Mouse (Mus musculus): Measurements from ENCODE around the gene Atf3. TPM values are rescaled to one million over a fixed set of nuclear protein-coding genes. Genes with fewer than 3 reads are reported as not detected.

The Atf3 gene
- total RNA-seq, 2 experiments from 2014 or later: 0.48 to 2.4 TPM

GRCm38 (mm10) chr1:191131692-191132091, 86.1 kb downstream of the Atf3 start:
- TF ChIP-seq CTCF (IDR thresholded peaks at IDR 0.05): no peak
- intact Hi-C loops (cut with DNase I): no loop called here

GRCm38 (mm10) chr1:191125811-191126638, 91.8 kb downstream of the Atf3 start:
- H3K27ac ChIP-seq: no peak overlapping the region
- no peak overlapping the region for H3K4me3 ChIP-seq
- intact Hi-C loops (cut with DNase I): no loop called here
- peak; percentile 45 to 48 for DNase-seq (ENCODE audit: extremely low spot score in 1 of 2, low spot score in 2 of 2)
- TF ChIP-seq CTCF (IDR thresholded peaks at IDR 0.05): peak; percentile 65

More at GRCm38 (mm10) chr1:191131692-191132091, 86.1 kb downstream of the Atf3 start:
- H3K4me3 ChIP-seq: no peak overlapping the region
- no peak for DNase-seq (ENCODE audit: extremely low spot score in 1 of 2, low spot score in 2 of 2)
- no peak overlapping the region for H3K27ac ChIP-seq

GRCm38 (mm10) chr1:191124288-191124687, 93.6 kb downstream of the Atf3 start:
- no peak for TF ChIP-seq CTCF (IDR thresholded peaks at IDR 0.05)
- no peak overlapping the region for H3K27ac ChIP-seq
- no peak overlapping the region for H3K4me3 ChIP-seq
- intact Hi-C loops (cut with DNase I): no loop called here
- no peak for DNase-seq (ENCODE audit: extremely low spot score in 1 of 2, low spot score in 2 of 2)

DNA sequence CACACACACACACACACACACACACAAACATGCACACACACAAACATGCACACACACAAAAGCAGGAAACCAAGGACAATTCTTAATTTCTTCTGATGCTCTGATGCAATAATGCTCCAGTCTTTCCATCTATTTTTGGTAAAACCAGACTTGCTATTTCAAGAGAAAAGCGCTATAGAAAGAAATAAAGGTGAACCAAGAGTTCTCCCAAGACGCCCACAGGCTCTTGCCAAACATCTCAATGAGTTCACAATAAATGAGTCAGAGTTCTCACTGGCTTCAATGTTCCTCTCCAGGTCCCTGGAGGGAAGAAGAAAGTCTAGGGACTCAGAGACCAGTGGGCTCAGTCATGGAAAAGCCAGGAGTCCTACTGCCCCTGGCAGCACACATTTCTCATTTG, 94.1 kb downstream of the Atf3 start:
- no peak for DNase-seq (ENCODE audit: extremely low spot score in 1 of 2, low spot score in 2 of 2)
- H3K4me3 ChIP-seq: no peak overlapping the region
- H3K27ac ChIP-seq: no peak overlapping the region
- no peak for TF ChIP-seq CTCF (IDR thresholded peaks at IDR 0.05)
- intact Hi-C loops (cut with DNase I): no loop called here

- intact Hi-C loops (cut with DNase I): no loop called here
- H3K27ac ChIP-seq: no peak overlapping the region
- H3K4me3 ChIP-seq: no peak overlapping the region
- DNase-seq (ENCODE audit: extremely low spot score in 1 of 2, low spot score in 2 of 2): no peak
- TF ChIP-seq CTCF (IDR thresholded peaks at IDR 0.05): no peak
These were observed 95.1 kb downstream of the Atf3 start for GRCm38 (mm10) chr1:191122744-191123143.

Other genes starting within 250 kb of the Atf3 start
- 1 to 10 TPM; 2.6 to 2.7 TPM for gene Vash2, start 238.7 kb downstream of the Atf3 start, total RNA-seq (2021)
- 10 to 100 TPM; 14.4 to 16.8 TPM for gene Flvcr1, start 191.9 kb downstream of the Atf3 start, total RNA-seq (2021)
- not detected for gene Spata45, start 181.4 kb downstream of the Atf3 start, total RNA-seq (2021)
- gene Tatdn3, start 155.1 kb downstream of the Atf3 start, total RNA-seq (2021): 10 to 100 TPM; 30.9 to 35.4 TPM
- gene Nsl1, start 155.0 kb downstream of the Atf3 start, total RNA-seq (2021): under 1 TPM; 0.38 to 0.47 TPM
- 1 to 10 TPM; 1.6 to 1.8 TPM for gene Batf3, start 120.2 kb downstream of the Atf3 start, total RNA-seq (2021)
- gene Fam71a, start 53.2 kb downstream of the Atf3 start, total RNA-seq (2021): not detected
- 10 to 100 TPM; 71.3 to 76.4 TPM for gene Nenf, start 100.2 kb upstream of the Atf3 start, total RNA-seq (2021)
- 1 to 10 TPM; 9.3 to 9.4 TPM for gene Tmem206, start 107.9 kb upstream of the Atf3 start, total RNA-seq (2021)
- gene Ppp2r5a, start 185.2 kb upstream of the Atf3 start, total RNA-seq (2021): 10 to 100 TPM; 91.8 to 94.5 TPM

Data from left cerebral cortex, adult 2 months (tissue).